Mouse (Mus musculus) embryonic facial prominence, embryonic 13.5 days (tissue): Measurements from ENCODE around the gene Prr11. TPM values are rescaled to one million over a fixed set of nuclear protein-coding genes. Genes with fewer than 3 reads are reported as not detected.
"Not testable (repeated sequence)": the region's sequence is repeated elsewhere in the genome, so short reads cannot be mapped to it uniquely, and the experiment has no call there.

Experiments used
- ATAC-seq: fragments of 200-750 bp; cut with Nextera tagmentation; 2 replicates; pipeline ENCODE4 v1.8.0; 2017; ENCODE audit warnings: low read depth; ENCODE audit not compliant: insufficient number of reproducible peaks, insufficient read depth, low FRiP score, low TSS enrichment
- H3K27ac ChIP-seq: fragments of 300-500 bp; sonication (generic); 2 replicates; pipeline ENCODE4 v1.5.1; 2015; ENCODE audit warnings: moderate library complexity, mild to moderate bottlenecking, inconsistent platforms
- H3K27me3 ChIP-seq: fragments of 300-500 bp; sonication (generic); 2 replicates; pipeline ENCODE4 v1.6.1; 2015; ENCODE audit warnings: mild to moderate bottlenecking, inconsistent platforms
- H3K36me3 ChIP-seq: fragments of 300-500 bp; sonication (generic); 2 replicates; pipeline ENCODE4 v1.6.1; 2015; ENCODE audit warnings: mild to moderate bottlenecking, inconsistent platforms
- H3K4me1 ChIP-seq: fragments of 300-500 bp; sonication (generic); 2 replicates; pipeline ENCODE4 v1.6.1; 2015; ENCODE audit warnings: inconsistent platforms
- H3K4me2 ChIP-seq: fragments of 300-500 bp; sonication (generic); 2 replicates; pipeline ENCODE4 v1.6.1; 2015; ENCODE audit warnings: moderate library complexity, mild to moderate bottlenecking, inconsistent platforms
- H3K4me3 ChIP-seq: fragments of 300-500 bp; sonication (generic); 2 replicates; pipeline ENCODE4 v1.5.1; 2015; ENCODE audit warnings: mild to moderate bottlenecking, inconsistent platforms
- H3K9ac ChIP-seq: fragments of 300-500 bp; sonication (generic); 2 replicates; pipeline ENCODE4 v1.6.1; 2015; ENCODE audit warnings: mild to moderate bottlenecking, inconsistent platforms
- H3K9me3 ChIP-seq: fragments of 300-500 bp; sonication (generic); 2 replicates; pipeline ENCODE4 v1.6.1; 2016; ENCODE audit warnings: inconsistent platforms
- WGBS: fragments of 180-500 bp; shearing (Covaris S2); methylation state at CpG from one replicate; pipeline ENCODE4 v1.1.7; 2015; ENCODE audit warnings: mixed read lengths; 5-methylcytosine and 5-hydroxymethylcytosine counted together
- polyA plus RNA-seq: library from polyadenylated mRNA; unstranded; fragments of >200 nt; fragmentation: Nextera tagmentation; extraction: Ambion mirVana; gene quantifications from 2 replicates; pipeline ENCODE4 v1.2.1, GENCODE M21; 2015

The Prr11 gene
- polyA plus RNA-seq, 1 experiment from 2014 or later: 9.2 TPM

DNA sequence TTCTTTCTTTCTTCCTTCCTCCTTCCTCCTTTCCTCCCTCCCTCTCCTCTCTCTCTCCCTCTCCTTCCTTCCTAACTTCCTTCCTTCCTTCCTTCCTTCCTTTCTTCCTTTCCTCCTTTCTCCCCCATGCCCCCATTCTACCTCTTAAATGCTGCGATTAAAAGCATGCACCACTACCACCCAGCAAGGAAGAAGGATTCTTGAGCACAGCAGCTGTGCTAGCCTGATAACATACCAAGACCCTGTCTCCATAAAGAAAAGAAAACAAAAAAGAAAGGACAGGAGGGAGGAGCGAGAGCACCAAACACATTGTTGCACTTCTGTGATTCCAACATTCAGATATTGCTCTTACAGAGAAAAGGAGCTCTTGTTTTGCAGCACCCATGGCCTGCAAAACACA lies 21.4 kb downstream of the Prr11 start:
- Histone ChIP-seq H3K27ac (0 out of 2 replicates have a peak overlapping the region, but pooled peaks have one; percentile 81), H3K36me3 (peaks cover 50% of the 10 kb centered on the region), H3K9ac (peak overlapping the region; percentile 92; the same call in 1 of the 2 replicates), H3K4me1 (peaks cover 23% of the 10 kb centered on the region), H3K4me2 (peak overlapping the region; percentile 95), H3K27me3 (no peaks in the 10 kb centered on the region), H3K4me3 (peak overlapping the region; percentile 97), H3K9me3 (no peaks in the 10 kb centered on the region)
- ATAC-seq: no peak
- 68% methylated on average over 2 of the region's 2 CpGs for WGBS

DNA sequence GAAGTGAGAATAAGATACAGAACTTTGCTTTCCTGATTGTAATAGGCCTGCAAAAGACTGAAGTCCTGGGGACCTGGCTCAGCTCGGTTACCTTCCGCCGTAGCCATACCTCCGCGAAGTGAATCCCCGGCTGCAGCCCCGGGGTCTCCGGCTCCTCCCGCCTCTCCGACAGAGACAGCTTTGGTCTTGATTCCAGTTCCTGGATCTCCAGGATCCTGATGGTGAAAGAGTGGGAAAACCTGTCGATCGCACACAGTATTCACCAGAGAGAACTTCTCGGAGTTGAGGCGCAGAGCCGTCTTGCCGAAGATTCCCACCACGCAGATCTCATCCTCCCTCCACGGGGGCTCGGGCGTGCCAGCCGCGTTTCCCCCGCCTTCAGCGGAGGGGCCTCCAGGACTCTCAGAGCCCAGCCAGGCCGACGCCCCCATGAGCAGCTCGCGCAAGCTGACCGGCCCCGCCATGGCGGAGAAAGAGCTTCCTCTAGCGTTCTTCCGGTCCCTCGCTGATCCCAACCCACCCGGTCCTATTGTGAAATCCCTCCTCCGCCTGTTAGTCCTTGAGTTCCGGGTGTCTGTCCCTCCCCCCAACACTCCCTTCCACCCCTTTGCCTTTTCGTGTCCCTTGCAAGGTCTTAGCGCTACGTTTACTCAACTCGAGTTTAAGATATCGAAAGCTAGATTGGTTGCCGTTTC lies 22.1 kb downstream of the Prr11 start, which contains the start of gene Smg8:
Gene Smg8, minus strand, starts transcription at position 485 of the 695 bp plus-strand sequence.
- peak within 1 kb of the TSS; percentile 97 for H3K4me3 ChIP-seq
- peak; percentile 76 for ATAC-seq
- H3K9ac ChIP-seq: peak within 1 kb of the TSS; percentile 92
- peak within 1 kb of the TSS; percentile 81 for H3K27ac ChIP-seq
- peak within 1 kb of the TSS; percentile 95 for H3K4me2 ChIP-seq
- 1% methylated on average over 42 of the region's 43 CpGs for WGBS
- H3K36me3 ChIP-seq: peaks cover 49% of the 10 kb centered on the region
- H3K4me1 ChIP-seq: peaks cover 23% of the 10 kb centered on the region
- no peaks in the 10 kb centered on the region for H3K9me3 ChIP-seq
- H3K27me3 ChIP-seq: no peaks in the 10 kb centered on the region

GRCm38 (mm10) chr11:87085461-87085860 lies 23.0 kb downstream of the Prr11 start:
- Histone ChIP-seq H3K27me3 (no peaks in the 10 kb centered on the region), H3K4me1 (peaks cover 23% of the 10 kb centered on the region), H3K9me3 (no peaks in the 10 kb centered on the region), H3K36me3 (peaks cover 50% of the 10 kb centered on the region), H3K9ac (peak overlapping the region; percentile 92), H3K27ac (no peak overlapping the region), H3K4me3 (peak overlapping the region; percentile 97), H3K4me2 (peak overlapping the region; percentile 95)
- ATAC-seq: no peak
- 89% methylated on average over 13 of the region's 13 CpGs for WGBS

GRCm38 (mm10) chr11:87083712-87084111 lies 24.8 kb downstream of the Prr11 start:
- ATAC-seq: no peak
- no peak overlapping the region for H3K9ac ChIP-seq
- WGBS: 88% methylated on average over 1 of the region's 1 CpGs
- peaks cover 23% of the 10 kb centered on the region for H3K4me1 ChIP-seq
- H3K27me3 ChIP-seq: no peaks in the 10 kb centered on the region
- H3K9me3 ChIP-seq: no peaks in the 10 kb centered on the region
- no peak overlapping the region for H3K4me2 ChIP-seq
- H3K27ac ChIP-seq: no peak overlapping the region
- peaks cover 59% of the 10 kb centered on the region for H3K36me3 ChIP-seq
- H3K4me3 ChIP-seq: no peak overlapping the region

DNA sequence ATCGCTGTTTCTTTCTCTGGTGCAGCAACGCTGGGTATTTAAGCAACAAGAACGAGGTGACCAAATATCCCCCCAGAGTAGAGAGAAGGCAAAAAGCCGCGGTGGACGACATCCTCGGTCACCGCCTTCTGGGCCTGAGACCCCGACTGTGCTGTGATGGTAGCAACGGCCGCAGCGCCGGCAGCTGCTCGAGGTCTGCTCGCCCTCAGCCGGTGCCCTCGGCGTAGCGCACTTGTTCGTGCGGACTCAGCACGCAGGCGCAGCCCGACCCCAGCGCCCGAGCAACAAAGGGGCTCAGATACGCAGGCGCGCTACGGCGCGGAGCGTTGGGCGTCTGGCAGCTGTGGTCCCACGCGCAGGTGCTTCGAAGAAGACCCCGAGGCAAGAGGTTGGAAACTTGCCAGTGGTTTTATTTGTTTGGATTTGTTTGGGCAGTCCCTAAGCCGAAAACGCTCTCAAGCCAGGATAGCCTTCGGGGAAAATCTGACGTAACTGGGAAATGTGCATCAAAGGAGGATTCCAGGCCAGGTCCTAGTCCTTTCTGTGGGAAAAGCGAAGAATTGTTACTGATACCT lies 34.6 kb downstream of the Prr11 start, which contains the start of gene Gdpd1:
Gene Gdpd1, minus strand, starts transcription at position 197 of the 575 bp plus-strand sequence.
- peak within 1 kb of the TSS; percentile 60 for H3K27ac ChIP-seq
- H3K27me3 ChIP-seq: no peaks in the 10 kb centered on the region
- WGBS: under 1% methylated on average over 43 of the region's 43 CpGs
- peak within 1 kb of the TSS; percentile 94 for H3K4me2 ChIP-seq
- no peaks in the 10 kb centered on the region for H3K9me3 ChIP-seq
- peak; percentile 87 for ATAC-seq
- H3K4me3 ChIP-seq: peak within 1 kb of the TSS; percentile 60
- H3K4me1 ChIP-seq: peaks cover 4% of the 10 kb centered on the region
- H3K36me3 ChIP-seq: peaks cover 27% of the 10 kb centered on the region
- peak within 1 kb of the TSS; percentile 82 for H3K9ac ChIP-seq

DNA sequence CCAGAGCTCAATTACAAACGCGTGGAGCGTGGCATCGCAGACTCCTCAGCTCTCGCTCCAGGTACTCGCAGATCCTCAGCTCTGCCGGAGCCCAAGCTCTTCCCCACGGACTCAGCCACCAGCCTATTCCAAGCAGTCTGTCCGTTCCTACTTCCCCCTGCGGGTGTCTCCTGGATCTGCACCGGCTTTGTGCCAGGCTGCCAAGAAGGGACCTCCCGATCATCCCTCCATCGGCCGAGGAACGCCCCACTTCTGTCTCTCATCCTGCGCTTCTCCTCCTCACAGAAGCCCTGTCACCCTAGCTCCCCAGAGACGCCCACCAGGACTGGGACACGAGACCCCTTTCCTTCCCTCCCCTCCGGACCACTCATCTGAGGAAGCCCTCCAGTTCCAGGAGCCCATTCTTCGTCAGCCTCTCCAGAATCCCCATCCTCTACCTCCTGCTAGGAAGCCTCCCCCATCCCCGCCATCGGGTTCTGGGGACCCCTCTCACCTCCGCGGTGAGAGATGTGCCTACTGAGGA lies 35.1 kb downstream of the Prr11 start:
- Histone ChIP-seq H3K4me2 (peak overlapping the region; percentile 94), H3K9me3 (no peaks in the 10 kb centered on the region), H3K9ac (peak overlapping the region; percentile 82), H3K27ac (peak overlapping the region; percentile 60), H3K4me3 (peak overlapping the region; percentile 60), H3K36me3 (peaks cover 21% of the 10 kb centered on the region), H3K27me3 (no peaks in the 10 kb centered on the region), H3K4me1 (peaks cover 4% of the 10 kb centered on the region)
- WGBS: under 1% methylated on average over 24 of the region's 24 CpGs
- peak; percentile 74 for ATAC-seq

GRCm38 (mm10) chr11:87062087-87062486 lies 46.4 kb downstream of the Prr11 start:
- no peak overlapping the region for H3K27ac ChIP-seq
- H3K36me3 ChIP-seq: peaks cover 21% of the 10 kb centered on the region
- no peak overlapping the region for H3K4me3 ChIP-seq
- no peaks in the 10 kb centered on the region; the same call in 1 of the 2 replicates for H3K4me1 ChIP-seq
- H3K4me2 ChIP-seq: no peak overlapping the region
- H3K9ac ChIP-seq: no peak overlapping the region
- H3K9me3 ChIP-seq: no peaks in the 10 kb centered on the region
- 73% methylated on average over 3 of the region's 3 CpGs for WGBS
- H3K27me3 ChIP-seq: no peaks in the 10 kb centered on the region
- ATAC-seq: no peak

- Histone ChIP-seq H3K4me2 (no peak overlapping the region), H3K36me3 (peaks cover 21% of the 10 kb centered on the region), H3K4me3 (no peak overlapping the region), H3K27ac (no peak overlapping the region), H3K9ac (no peak overlapping the region), H3K27me3 (no peaks in the 10 kb centered on the region), H3K4me1 (no peaks in the 10 kb centered on the region; the same call in 1 of the 2 replicates), H3K9me3 (no peaks in the 10 kb centered on the region)
- ATAC-seq: no peak
- 92% methylated on average over 2 of the region's 2 CpGs for WGBS
Measured at GRCm38 (mm10) chr11:87060410-87060809, 48.1 kb downstream of the Prr11 start.

DNA sequence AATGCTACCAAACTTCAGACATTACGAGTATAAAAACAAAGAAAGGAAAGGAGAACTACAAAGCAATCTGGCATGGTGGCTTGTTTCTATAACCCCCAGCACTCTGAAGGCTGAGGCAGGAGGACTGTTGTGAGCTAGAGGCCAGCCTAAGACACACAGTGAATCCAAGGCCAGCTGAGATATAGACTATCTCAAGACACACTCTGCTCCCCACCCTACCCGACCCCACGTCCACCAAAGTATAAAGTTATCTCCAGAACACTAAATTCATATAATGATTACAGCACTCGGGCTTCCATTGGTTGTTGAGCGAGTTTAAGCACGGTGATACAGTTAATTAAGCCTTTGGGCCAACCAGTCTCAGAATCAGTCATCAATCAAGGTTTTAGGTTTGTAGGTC lies 52.2 kb downstream of the Prr11 start:
- 80% methylated on average over 6 of the region's 6 CpGs for WGBS
- Histone ChIP-seq H3K9me3 (no peaks in the 10 kb centered on the region), H3K36me3 (peaks cover 14% of the 10 kb centered on the region), H3K9ac (no peak overlapping the region), H3K4me2 (no peak overlapping the region), H3K27ac (no peak overlapping the region), H3K4me1 (no peaks in the 10 kb centered on the region), H3K27me3 (no peaks in the 10 kb centered on the region), H3K4me3 (no peak overlapping the region)
- ATAC-seq: no peak

DNA sequence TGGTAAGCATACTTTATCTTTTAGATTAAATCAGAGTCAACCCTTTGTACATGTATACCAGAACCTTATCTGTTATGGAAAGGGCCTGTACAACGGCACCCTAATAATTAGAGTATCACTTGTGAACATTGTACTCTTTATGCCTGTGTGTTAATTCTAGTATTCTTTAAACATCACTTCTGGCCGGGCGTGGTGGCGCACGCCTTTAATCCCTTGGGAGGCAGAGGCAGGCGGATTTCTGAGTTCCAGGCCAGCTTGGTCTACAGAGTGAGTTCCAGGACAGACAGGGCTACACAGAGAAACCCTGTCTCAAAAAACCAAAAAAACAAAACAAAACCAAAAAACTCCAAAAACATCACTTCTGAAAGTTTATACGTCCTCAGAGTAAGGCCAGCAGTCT lies 59.6 kb downstream of the Prr11 start:
- not testable (repeated sequence) for H3K9me3 ChIP-seq, H3K4me1 ChIP-seq, H3K4me2 ChIP-seq, H3K9ac ChIP-seq, H3K27me3 ChIP-seq, H3K4me3 ChIP-seq, ATAC-seq, H3K27ac ChIP-seq
- WGBS: 90% methylated on average over 7 of the region's 7 CpGs
- peaks cover 14% of the 10 kb centered on the region for H3K36me3 ChIP-seq

- Histone ChIP-seq H3K4me2 (no peak overlapping the region), H3K9ac (no peak overlapping the region), H3K9me3 (no peaks in the 10 kb centered on the region), H3K4me3 (no peak overlapping the region), H3K27ac (no peak overlapping the region), H3K27me3 (no peaks in the 10 kb centered on the region), H3K36me3 (peaks cover 21% of the 10 kb centered on the region), H3K4me1 (no peaks in the 10 kb centered on the region)
- WGBS: 89% methylated on average over 5 of the region's 5 CpGs
- ATAC-seq: no peak
Measured at GRCm38 (mm10) chr11:87046968-87047367, 61.5 kb downstream of the Prr11 start.

- Histone ChIP-seq H3K4me1 (no peaks in the 10 kb centered on the region), H3K36me3 (peaks cover 31% of the 10 kb centered on the region), H3K27me3 (no peaks in the 10 kb centered on the region), H3K4me3 (no peak overlapping the region), H3K27ac (no peak overlapping the region), H3K4me2 (no peak overlapping the region), H3K9me3 (no peaks in the 10 kb centered on the region), H3K9ac (no peak overlapping the region)
- 85% methylated on average over 3 of the region's 3 CpGs for WGBS
- no peak for ATAC-seq
Measured at GRCm38 (mm10) chr11:87043052-87043451, 65.5 kb downstream of the Prr11 start.
